Mouse (Mus musculus) CH12.LX (cell line): ENCODE measurements around the gene Fgfr2.

ENCODE experiments used
- CTCF ChIP-seq, 2 experiments: IDR thresholded peaks in 1 of 2; conservative IDR thresholded peaks in 1 of 2; 2 replicates each; pipeline ENCODE4 v1.5.1; 2011 to 2012; ENCODE audit warnings: low read depth in 2 of 2, low read length in 2 of 2, improper control_type of control experiment in 1 of 2, inconsistent platforms in 1 of 2, mild to moderate bottlenecking in 1 of 2, moderate library complexity in 1 of 2
- E2F4 ChIP-seq: IDR thresholded peaks from 2 replicates; pipeline ENCODE4 v1.6.1; 2011; ENCODE audit warnings: low read depth, low read length, improper control_type of control experiment; ENCODE audit not compliant: insufficient replicate concordance
- MAX ChIP-seq: IDR thresholded peaks from 2 replicates; pipeline ENCODE4 v1.6.1; 2011; ENCODE audit warnings: low read length, improper control_type of control experiment
- TBP ChIP-seq: conservative IDR thresholded peaks from 2 replicates; pipeline ENCODE4 v1.6.1; 2011; ENCODE audit warnings: low read depth, low read length, improper control_type of control experiment
- TCF12 ChIP-seq: IDR thresholded peaks from 2 replicates; pipeline ENCODE4 v1.6.1; 2014; ENCODE audit warnings: low read depth, mild to moderate bottlenecking, inconsistent platforms, low read length, improper control_type of control experiment
- UBTF ChIP-seq: IDR thresholded peaks from 2 replicates; pipeline ENCODE4 v1.6.1; 2012; ENCODE audit warnings: low read depth, mild to moderate bottlenecking, inconsistent platforms, low read length, improper control_type of control experiment, moderate library complexity

GRCm38 (mm10) chr7:130838658-130839025 is 2284.5 kb downstream of the Fgfr2 start:
- TF ChIP-seq CTCF (conservative IDR thresholded peaks at IDR 0.05 in 1 of 2, IDR thresholded peaks at IDR 0.05 in 1 of 2; ENCODE audit: low read depth in 2 of 2, low read length in 2 of 2): no peak
- no peak for TF ChIP-seq E2F4
- no peak for TF ChIP-seq UBTF
- TF ChIP-seq TCF12: no peak
- TF ChIP-seq MAX: no peak
- TF ChIP-seq TBP: no peak
